Comparison of ENCODE assay signal across 9 mouse cellular contexts in genomic region chr1:43310711-43311695, GRCm38 (mm10).
DNase-seq lines count a peak whose midpoint lies in the region; ATAC-seq lines count a peak whose summit lies in the region.
"Had no signal": no experiment of that assay in that cellular context is flagged by ENCODE, and none has a peak within 500 bp of the region (broad histone marks: within the 10 kb centered on the region; RNA-seq: fewer than 3 reads in every experiment).

No protein-coding gene starts in this region.

- no peak overlapping the region for H3K4me2 ChIP-seq in midbrain, embryonic 13.5 days (replicated peaks)
- peak overlapping the region; percentile 32 for H3K4me2 ChIP-seq in neural tube, embryonic 13.5 days
- H3K4me2 ChIP-seq: liver, embryonic 13.5 days had no signal

- H3K4me3 ChIP-seq in midbrain, embryonic 13.5 days (replicated peaks) = no peak overlapping the region
- H3K4me3 ChIP-seq in midbrain, embryonic 10.5 days = no peak overlapping the region
- H3K4me3 ChIP-seq in neural tube, embryonic 13.5 days = no peak overlapping the region
- H3K4me3 ChIP-seq: liver, embryonic 13.5 days had no signal

- peaks cover 18% of the 10 kb centered on the region; the same call in 1 of the 2 replicates for H3K4me1 ChIP-seq in midbrain, embryonic 13.5 days (replicated peaks)
- H3K4me1 ChIP-seq in midbrain, embryonic 10.5 days = 0 out of 2 replicates have a peak, but pooled peaks cover 5% of the 10 kb centered on the region
- H3K4me1 ChIP-seq in neural tube, embryonic 13.5 days (replicated peaks) = peaks cover 15% of the 10 kb centered on the region

- H3K9me3 ChIP-seq in midbrain, embryonic 13.5 days = no peaks in the 10 kb centered on the region
- H3K9me3 ChIP-seq in midbrain, embryonic 10.5 days (replicated peaks) = no peaks in the 10 kb centered on the region
- no peaks in the 10 kb centered on the region for H3K9me3 ChIP-seq in neural tube, embryonic 13.5 days
- H3K9me3 ChIP-seq: liver, embryonic 13.5 days had no signal

- no peaks in the 10 kb centered on the region for H3K27me3 ChIP-seq in midbrain, embryonic 13.5 days
- H3K27me3 ChIP-seq in midbrain, embryonic 10.5 days (ENCODE audit: low read depth, poor library complexity, severe bottlenecking) = no peaks in the 10 kb centered on the region
- no peaks in the 10 kb centered on the region for H3K27me3 ChIP-seq in neural tube, embryonic 13.5 days
- H3K27me3 ChIP-seq: liver, embryonic 13.5 days had no signal

- 67% methylated on average over 16 of the region's 16 CpGs for WGBS in midbrain, embryonic 13.5 days
- 82% methylated on average over 16 of the region's 16 CpGs for WGBS in midbrain, embryonic 10.5 days
- WGBS in neural tube, embryonic 13.5 days = 60% methylated on average over 16 of the region's 16 CpGs

- H3K36me3 ChIP-seq in midbrain, embryonic 13.5 days = no peaks in the 10 kb centered on the region
- H3K36me3 ChIP-seq in midbrain, embryonic 10.5 days = no peaks in the 10 kb centered on the region
- H3K36me3 ChIP-seq in neural tube, embryonic 13.5 days = no peaks in the 10 kb centered on the region
- H3K36me3 ChIP-seq: liver, embryonic 13.5 days had no signal

- intact Hi-C loops in left cerebral cortex, postnatal 36 days (cut with DNase I) = no loop called here

- H3K9ac ChIP-seq in midbrain, embryonic 13.5 days (replicated peaks) = no peak overlapping the region
- no peak overlapping the region for H3K9ac ChIP-seq in neural tube, embryonic 13.5 days
- H3K9ac ChIP-seq: liver, embryonic 13.5 days had no signal

- H3K27ac ChIP-seq in midbrain, embryonic 13.5 days = 0 out of 2 replicates have a peak overlapping the region, but pooled peaks have one; percentile 2
- H3K27ac ChIP-seq in midbrain, embryonic 10.5 days (replicated peaks) = no peak overlapping the region
- H3K27ac ChIP-seq in neural tube, embryonic 13.5 days (replicated peaks) = peak overlapping the region; percentile 23; the same call in 1 of the 2 replicates
- H3K27ac ChIP-seq: liver, embryonic 13.5 days had no signal

- no peak for DNase-seq in midbrain, embryonic 10.5 days (ENCODE audit: low spot score)
- peak; percentile 32 for DNase-seq in forelimb bud, embryonic 11.5 days (ENCODE audit: low read depth, low spot score)
- peak; percentile 31 for DNase-seq in kidney, adult 9 months
- no peak for DNase-seq in layer of hippocampus, postnatal 10 days (ENCODE audit: low spot score in 2 of 2)
- DNase-seq in left cerebral cortex, postnatal 36 days (ENCODE audit: low spot score in 2 of 2) = no peak
- no peak for DNase-seq in adrenal gland, postnatal 4 days (ENCODE audit: low spot score in 2 of 2)
- DNase-seq: liver, embryonic 13.5 days had no signal

- ATAC-seq in midbrain, embryonic 13.5 days = peak; percentile 71
- ATAC-seq in neural tube, embryonic 13.5 days (ENCODE audit: low read depth) = no peak

Comparison
In these comparisons a context has a peak if more than half of its experiments do, and no peak if none do; other contexts are left out.
1. DNase-seq: peak in forelimb bud, embryonic 11.5 days (single experiment) and kidney, adult 9 months (single experiment); none in midbrain, embryonic 10.5 days (single experiment), layer of hippocampus, postnatal 10 days (0 of 2), left cerebral cortex, postnatal 36 days (0 of 2) and adrenal gland, postnatal 4 days (0 of 2).